Mouse (Mus musculus) cerebellum, adult 11-12 months (tissue): ENCODE results near the gene Gjb1.

Experiments
- DNase-seq: peaks from one replicate; pipeline ENCODE4 v3.0.0; 2022

Gene Gjb1

DNA sequence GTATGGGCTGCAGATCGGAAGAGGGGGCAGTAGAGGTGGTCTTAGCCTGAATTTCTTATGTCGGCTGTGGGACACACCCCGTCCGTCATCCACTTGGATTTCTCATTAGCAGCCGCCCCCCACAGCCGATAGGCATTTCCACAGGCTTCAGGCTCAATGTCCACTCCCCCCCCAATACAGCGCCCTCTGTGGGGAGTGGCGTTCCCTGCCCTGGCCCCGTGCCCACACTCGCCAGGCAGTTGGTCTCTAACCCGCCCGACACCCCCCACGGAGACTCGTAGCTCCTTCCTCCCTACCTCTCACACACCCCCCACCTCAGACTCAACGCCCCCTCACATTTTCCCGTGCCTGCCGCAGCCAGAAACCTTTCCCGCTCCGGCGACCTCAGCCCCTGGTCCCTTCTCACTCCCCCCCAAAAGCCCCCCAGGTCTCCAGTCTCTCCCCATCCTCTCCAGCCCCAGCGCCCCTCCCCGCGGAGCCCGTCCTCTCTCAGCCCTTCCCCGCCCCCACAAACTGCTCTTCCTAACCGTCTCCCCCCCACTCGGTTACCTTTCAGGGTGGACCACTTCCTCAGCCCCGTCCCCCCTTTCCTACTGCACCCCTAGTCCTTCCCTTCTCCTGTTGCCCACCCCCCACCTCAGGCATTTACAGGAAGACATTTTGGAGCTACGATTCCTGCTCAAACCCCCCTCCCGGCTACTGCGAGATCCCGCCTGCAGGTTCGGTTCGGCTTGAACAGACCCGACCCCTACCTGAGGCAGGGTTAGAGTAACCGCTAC lies 43.0 kb downstream of the Gjb1 start:
- peak; percentile 72 for DNase-seq

DNA sequence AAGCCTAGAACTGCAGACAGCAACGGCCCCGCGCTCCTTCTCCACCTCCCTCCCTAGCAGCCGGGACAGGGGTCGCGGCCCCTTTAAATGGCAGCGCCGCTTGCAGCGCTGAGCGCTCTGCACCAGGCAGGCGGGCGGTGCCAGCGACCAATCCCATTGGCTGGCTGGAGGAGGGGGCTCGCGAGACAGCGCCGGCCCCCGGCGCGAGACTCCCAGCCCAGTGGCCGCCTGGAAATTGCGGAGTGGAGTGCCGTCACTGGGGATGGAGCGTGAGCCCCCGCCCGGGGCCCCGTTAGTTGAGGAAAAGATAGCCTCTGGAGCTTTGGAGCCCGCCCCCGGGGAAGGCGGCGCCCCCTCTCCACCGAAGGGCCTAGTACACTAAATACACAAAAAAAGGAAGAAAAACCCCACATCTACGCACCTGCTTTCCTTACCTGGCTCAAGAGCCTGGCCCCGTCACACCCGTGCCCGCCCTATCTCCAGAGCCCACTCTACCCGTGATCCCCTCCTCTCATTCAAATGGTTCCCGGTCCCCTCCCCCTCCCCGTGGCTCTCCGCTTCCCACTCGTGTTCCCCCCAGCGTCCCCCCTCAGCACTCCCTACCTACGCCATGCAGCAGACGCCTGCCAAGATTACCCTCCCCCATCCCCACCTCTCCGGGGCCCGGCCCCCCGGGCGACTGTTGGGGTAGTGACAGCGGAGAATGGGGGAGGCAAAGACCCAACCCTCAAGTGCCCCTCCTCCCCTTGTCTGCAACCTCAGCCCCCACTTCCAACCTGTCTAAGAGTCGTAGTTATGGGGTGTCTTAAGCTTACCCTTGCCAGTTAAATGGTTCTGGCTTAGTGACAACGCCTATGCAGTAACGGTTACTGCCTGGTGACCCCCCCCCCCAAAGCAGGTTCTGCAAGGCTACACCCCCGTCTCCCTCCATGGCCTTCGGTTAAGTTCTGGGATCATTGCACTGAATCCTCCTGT lies 43.8 kb downstream of the Gjb1 start:
- DNase-seq = peak; percentile 90

- DNase-seq = peak; percentile 18
Measured at GRCm38 (mm10) chrX:101420700-101421095, 44.5 kb downstream of the Gjb1 start, which contains the start of gene Zmym3. TSS of gene Zmym3 (minus strand) at chrX:101420849.

GRCm38 (mm10) chrX:101423462-101423861 lies 47.3 kb downstream of the Gjb1 start:
- no peak for DNase-seq

GRCm38 (mm10) chrX:101427774-101428173 lies 51.6 kb downstream of the Gjb1 start:
- no peak for DNase-seq

- peak; percentile 31 for DNase-seq
Measured at GRCm38 (mm10) chrX:101428785-101429141, 52.6 kb downstream of the Gjb1 start.

GRCm38 (mm10) chrX:101429142-101429949 lies 53.2 kb downstream of the Gjb1 start, which contains the start of gene Nono:
TSS of gene Nono (plus strand) at chrX:101429318.
- DNase-seq = peak; percentile 91

DNA sequence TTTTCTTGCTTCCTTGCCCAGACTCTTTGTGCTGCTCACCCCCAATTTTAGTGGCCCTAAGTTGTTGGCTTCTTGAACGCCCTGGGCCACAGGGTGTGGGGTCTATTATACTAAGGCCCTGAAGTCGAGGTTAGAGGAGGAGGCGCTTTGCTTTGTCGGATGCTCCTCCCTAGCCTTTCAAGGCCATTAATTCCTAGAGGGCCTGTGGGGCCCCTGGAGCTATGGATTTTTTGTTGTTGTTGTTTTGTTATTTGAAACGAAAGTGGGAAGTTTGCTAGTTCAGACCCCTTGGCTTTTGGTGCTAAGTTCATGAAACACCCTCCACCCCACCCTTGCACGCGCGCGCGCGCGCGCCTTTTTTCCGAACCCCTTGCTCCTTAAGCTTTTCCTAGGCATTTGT lies 53.8 kb downstream of the Gjb1 start:
- no peak for DNase-seq
